Mouse (Mus musculus): ENCODE data around the gene Gm44596. TPM values are rescaled to one million over a fixed set of nuclear protein-coding genes. Genes with fewer than 3 reads are reported as not detected.

Gene Gm44596
- polyA plus RNA-seq, 1 experiment from 2014 or later = not detected

DNA sequence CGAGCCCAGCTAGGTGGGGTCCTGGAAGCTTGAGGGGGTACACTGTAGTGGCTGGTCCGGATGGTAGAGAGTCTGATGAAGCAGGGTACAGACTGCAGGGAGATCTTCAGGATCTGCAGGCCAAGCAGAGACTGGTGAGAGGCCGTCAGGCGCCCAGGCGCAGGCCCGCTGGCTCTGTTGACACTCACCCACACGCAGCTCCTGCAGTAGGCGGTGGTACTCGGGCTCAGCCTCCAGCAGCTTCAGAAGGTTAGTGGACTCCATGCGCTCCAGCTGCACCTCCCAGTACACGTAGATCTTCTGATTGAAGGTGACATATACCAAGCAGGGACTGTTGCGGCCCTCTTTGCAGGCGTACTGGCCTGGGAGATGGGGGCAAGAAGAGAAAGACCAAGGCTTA lies 35.0 kb downstream of the Gm44596 start:
- Histone ChIP-seq H3K4me1 (replicated peaks) (no peaks in the 10 kb centered on the region), H3K9me3 (replicated peaks) (no peaks in the 10 kb centered on the region), H3K9ac (no peak overlapping the region), H3K36me3 (replicated peaks) (peaks cover 64% of the 10 kb centered on the region), H3K27me3 (no peaks in the 10 kb centered on the region), H3K4me2 (no peak overlapping the region), H3K4me3 (replicated peaks) (no peak overlapping the region), H3K27ac (replicated peaks) (no peak overlapping the region)
- no peak for ATAC-seq (ENCODE audit: insufficient read depth)
- WGBS (ENCODE audit: insufficient replicate concordance) = 81% methylated on average over 13 of the region's 13 CpGs

DNA sequence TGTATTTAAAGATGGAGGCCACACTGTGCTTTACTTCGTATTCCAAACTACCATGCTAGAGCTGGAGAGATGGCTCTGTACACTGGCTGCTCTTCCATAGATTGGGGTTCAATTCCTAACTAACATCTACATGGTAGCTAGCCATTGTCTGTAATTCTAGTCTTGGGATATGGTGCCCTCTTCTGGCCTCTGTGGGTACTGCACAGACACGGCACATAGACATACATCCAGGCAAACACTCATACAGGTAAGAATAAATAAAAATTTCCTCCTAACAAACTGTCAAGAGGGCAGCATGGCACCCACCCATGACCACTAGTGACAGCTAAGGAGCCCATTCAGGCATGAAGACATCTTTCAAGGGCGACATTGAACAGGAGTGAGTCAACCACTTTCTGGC lies 35.8 kb downstream of the Gm44596 start:
- Histone ChIP-seq H3K9me3 (replicated peaks) (no peaks in the 10 kb centered on the region), H3K4me1 (replicated peaks) (no peaks in the 10 kb centered on the region), H3K4me2 (no peak overlapping the region), H3K27me3 (no peaks in the 10 kb centered on the region), H3K9ac (no peak overlapping the region), H3K4me3 (replicated peaks) (no peak overlapping the region), H3K27ac (replicated peaks) (no peak overlapping the region), H3K36me3 (replicated peaks) (peaks cover 68% of the 10 kb centered on the region)
- WGBS (ENCODE audit: insufficient replicate concordance) = 11% methylated on average over 3 of the region's 3 CpGs
- no peak for ATAC-seq (ENCODE audit: insufficient read depth)

DNA sequence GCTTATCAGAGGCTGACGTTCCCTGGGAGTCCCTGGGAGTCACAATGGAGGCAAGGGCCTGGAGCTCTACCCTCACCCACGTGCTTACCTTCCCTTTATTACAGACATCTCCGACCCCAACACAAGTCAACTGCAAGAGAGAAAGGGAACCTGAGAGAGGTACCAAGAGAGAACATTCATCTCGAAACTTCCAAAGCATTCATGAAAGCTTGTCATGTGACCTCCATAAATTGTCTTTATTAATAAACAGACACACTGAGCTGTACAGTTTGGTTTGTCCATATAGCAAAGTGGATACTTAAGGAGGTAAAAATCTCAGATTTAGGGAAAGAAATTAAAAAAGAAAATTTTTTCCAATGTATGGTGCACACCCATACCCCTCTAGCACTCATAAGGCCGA lies 40.9 kb downstream of the Gm44596 start:
- 79% methylated on average over 5 of the region's 5 CpGs for WGBS (ENCODE audit: insufficient replicate concordance)
- H3K27ac ChIP-seq (replicated peaks) = no peak overlapping the region
- no peak overlapping the region for H3K4me2 ChIP-seq
- no peak overlapping the region for H3K4me3 ChIP-seq (replicated peaks)
- H3K27me3 ChIP-seq = no peaks in the 10 kb centered on the region
- ATAC-seq (ENCODE audit: insufficient read depth) = no peak
- peaks cover 30% of the 10 kb centered on the region for H3K36me3 ChIP-seq (replicated peaks)
- peaks cover 3% of the 10 kb centered on the region; the same call in 1 of the 2 replicates for H3K4me1 ChIP-seq (replicated peaks)
- H3K9me3 ChIP-seq (replicated peaks) = no peaks in the 10 kb centered on the region
- no peak overlapping the region for H3K9ac ChIP-seq

DNA sequence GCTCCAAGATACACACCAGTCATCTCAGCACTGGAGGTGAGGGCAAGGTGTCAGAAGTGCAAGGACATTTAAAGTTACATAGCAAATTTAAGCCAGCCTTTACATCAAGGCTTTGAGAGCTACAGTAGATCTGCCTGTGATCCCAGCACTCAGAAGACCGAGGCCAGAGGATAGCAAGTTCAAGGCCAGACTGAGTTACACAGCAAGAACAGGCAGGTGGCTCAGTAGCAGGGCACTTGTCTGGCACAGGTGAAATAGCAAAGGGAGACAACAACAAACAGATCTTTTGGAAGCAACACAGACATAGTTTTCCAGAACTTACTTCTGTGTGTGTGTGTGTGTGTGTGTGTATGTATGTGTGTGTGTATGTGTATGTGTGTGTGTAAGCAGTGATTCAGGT lies 42.8 kb downstream of the Gm44596 start:
- ATAC-seq (ENCODE audit: insufficient read depth) = no peak
- WGBS (ENCODE audit: insufficient replicate concordance) = 73% methylated on average over 1 of the region's 1 CpGs

DNA sequence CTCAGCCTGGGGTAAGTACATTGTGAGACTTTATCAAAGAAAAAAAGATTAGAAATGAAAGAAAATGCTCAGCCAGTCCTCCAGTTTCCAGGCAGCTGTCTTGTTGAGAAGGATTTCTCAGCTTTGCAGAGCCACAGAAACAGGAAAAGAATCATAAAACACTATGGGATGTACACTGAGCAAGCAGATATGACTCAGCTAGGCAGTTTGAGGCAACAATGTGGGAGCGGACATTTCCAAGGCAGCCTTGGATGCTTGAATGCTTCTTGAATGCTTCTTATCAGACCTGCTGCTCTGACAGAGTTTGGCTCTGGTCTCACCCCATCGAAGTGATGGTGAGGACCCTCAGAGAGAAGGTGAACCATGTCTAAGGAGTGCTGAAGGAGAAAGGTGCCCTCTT lies 45.7 kb downstream of the Gm44596 start:
- Histone ChIP-seq H3K4me2 (no peak overlapping the region), H3K27ac (replicated peaks) (no peak overlapping the region), H3K9ac (no peak overlapping the region), H3K9me3 (replicated peaks) (no peaks in the 10 kb centered on the region), H3K36me3 (replicated peaks) (no peaks in the 10 kb centered on the region), H3K4me1 (replicated peaks) (peaks cover 22% of the 10 kb centered on the region), H3K27me3 (no peaks in the 10 kb centered on the region), H3K4me3 (replicated peaks) (no peak overlapping the region)
- 51% methylated on average over 2 of the region's 2 CpGs for WGBS (ENCODE audit: insufficient replicate concordance)
- no peak for ATAC-seq (ENCODE audit: insufficient read depth)

More for the DNA sequence above, 42.8 kb downstream of the Gm44596 start:
- Histone ChIP-seq H3K4me3 (replicated peaks) (no peak overlapping the region), H3K9ac (no peak overlapping the region), H3K27ac (replicated peaks) (no peak overlapping the region), H3K4me2 (no peak overlapping the region), H3K27me3 (no peaks in the 10 kb centered on the region), H3K9me3 (replicated peaks) (no peaks in the 10 kb centered on the region), H3K36me3 (replicated peaks) (peaks cover 14% of the 10 kb centered on the region), H3K4me1 (replicated peaks) (peaks cover 4% of the 10 kb centered on the region; the same call in 1 of the 2 replicates)

DNA sequence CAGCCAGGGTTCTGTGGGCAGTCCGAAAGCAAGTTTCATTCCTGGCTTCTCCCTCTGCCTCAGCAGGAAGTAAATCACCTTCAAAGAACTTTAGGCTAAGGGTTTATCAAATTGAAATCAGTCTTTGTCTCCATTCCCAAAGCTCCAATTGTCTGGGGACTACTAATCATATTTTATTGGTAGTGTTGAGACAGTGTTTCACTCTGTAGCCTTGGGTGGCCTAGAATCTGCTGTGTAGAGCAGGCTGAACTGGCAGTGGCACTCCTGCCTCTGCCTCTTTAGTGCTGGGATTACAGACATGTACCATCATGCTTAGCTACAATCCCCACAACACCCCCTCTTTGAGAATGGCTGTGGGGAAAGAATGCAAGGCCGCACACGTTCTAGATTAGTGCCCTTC lies 46.2 kb downstream of the Gm44596 start:
- H3K4me2 ChIP-seq = no peak overlapping the region
- H3K4me1 ChIP-seq (replicated peaks) = peaks cover 22% of the 10 kb centered on the region
- H3K27ac ChIP-seq (replicated peaks) = no peak overlapping the region
- no peak overlapping the region for H3K9ac ChIP-seq
- H3K27me3 ChIP-seq = no peaks in the 10 kb centered on the region
- 78% methylated on average over 3 of the region's 3 CpGs for WGBS (ENCODE audit: insufficient replicate concordance)
- ATAC-seq (ENCODE audit: insufficient read depth) = no peak
- no peak overlapping the region for H3K4me3 ChIP-seq (replicated peaks)
- H3K36me3 ChIP-seq (replicated peaks) = no peaks in the 10 kb centered on the region
- H3K9me3 ChIP-seq (replicated peaks) = no peaks in the 10 kb centered on the region

DNA sequence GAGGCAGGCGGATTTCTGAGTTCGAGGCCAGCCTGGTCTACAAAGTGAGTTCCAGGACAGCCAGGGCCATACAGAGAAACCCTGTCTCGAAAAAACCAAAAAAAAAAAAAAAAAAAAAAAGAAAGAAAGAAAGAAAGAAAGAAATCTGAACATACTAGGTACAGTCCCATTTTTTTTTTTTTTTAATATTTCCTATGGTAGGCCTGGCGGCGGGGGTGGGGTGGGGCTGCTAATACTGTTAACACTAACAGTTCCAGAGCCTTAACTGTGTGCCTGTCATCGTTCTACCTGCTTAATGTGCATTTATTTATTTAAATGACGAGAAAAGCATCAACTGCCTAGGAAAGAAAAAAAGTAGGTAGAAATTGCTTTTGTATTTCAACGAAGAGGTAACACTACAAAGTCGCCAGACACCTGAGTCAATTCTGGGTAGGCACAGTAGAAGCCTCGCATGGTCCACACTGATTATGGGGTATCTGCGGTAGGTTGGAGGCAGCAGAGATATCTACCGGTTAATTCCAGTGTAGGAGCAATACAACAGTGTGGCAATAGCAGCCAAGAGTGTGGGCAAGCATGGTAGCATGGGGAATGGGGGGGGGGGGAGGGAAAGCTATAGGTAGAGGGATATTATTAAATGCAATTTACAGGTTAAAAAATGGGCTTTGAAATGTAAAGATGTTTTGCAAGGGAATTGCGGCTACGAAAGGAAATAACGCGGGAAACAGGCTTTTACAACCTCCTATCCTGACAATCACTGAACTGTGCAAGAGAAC lies 48.4 kb downstream of the Gm44596 start:
- H3K9ac ChIP-seq = peak overlapping the region; percentile 64
- WGBS (ENCODE audit: insufficient replicate concordance) = 21% methylated on average over 15 of the region's 16 CpGs
- peak overlapping the region; percentile 79 for H3K4me2 ChIP-seq
- no peaks in the 10 kb centered on the region for H3K27me3 ChIP-seq
- H3K4me3 ChIP-seq (replicated peaks) = peak overlapping the region; percentile 75
- no peaks in the 10 kb centered on the region for H3K9me3 ChIP-seq (replicated peaks)
- peaks cover 7% of the 10 kb centered on the region for H3K36me3 ChIP-seq (replicated peaks)
- peak overlapping the region; percentile 90 for H3K27ac ChIP-seq (replicated peaks)
- ATAC-seq (ENCODE audit: insufficient read depth) = peak; percentile 71
- peaks cover 22% of the 10 kb centered on the region for H3K4me1 ChIP-seq (replicated peaks)

DNA sequence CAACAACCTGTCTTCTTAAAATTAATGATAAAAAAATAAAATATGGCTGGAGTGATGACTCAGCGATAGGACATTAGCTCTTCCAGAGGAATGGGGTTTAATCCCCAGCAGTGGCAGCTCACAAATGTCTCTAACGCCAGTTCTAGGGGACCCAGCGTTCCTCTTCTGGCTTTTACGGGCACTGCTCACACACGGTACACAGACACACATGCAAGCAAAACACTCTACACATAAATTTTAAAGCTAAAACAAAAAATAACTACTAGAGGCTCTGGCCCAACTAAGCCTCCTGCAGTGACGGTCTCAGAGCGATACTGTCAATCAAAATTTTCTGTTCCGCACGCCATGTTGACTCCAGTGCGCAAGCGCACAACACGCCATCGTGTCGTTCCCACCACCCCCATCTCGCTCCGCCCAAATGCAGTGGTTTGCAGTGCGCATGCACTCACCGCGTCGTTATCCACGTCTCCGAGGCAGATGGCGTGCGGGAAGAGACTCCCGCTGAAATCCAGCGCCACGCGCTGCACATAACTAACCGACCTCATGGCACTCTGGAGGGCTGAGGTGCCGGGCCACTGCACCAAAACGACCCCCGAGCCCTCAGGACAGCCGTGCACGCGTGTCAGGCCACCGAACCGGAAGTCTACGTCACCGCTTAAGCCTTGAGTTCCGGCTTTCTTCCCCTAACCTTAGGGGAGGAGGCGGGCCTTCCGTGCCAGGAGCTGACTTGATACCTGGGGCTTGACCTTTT lies 49.1 kb downstream of the Gm44596 start, which contains the start of gene Itfg2:
TSS of gene Itfg2 (minus strand) at position 663 of the 751 bp plus-strand sequence.
- WGBS (ENCODE audit: insufficient replicate concordance) = under 1% methylated on average over 42 of the region's 42 CpGs
- Histone ChIP-seq H3K27ac (replicated peaks) (peak within 1 kb of the TSS; percentile 90), H3K4me1 (replicated peaks) (peaks cover 28% of the 10 kb centered on the region), H3K36me3 (replicated peaks) (peaks cover 14% of the 10 kb centered on the region), H3K4me2 (peak within 1 kb of the TSS; percentile 79), H3K4me3 (replicated peaks) (peak within 1 kb of the TSS; percentile 75), H3K9ac (peak within 1 kb of the TSS; percentile 64), H3K9me3 (replicated peaks) (no peaks in the 10 kb centered on the region), H3K27me3 (no peaks in the 10 kb centered on the region)
- peak; percentile 94 for ATAC-seq (ENCODE audit: insufficient read depth)

DNA sequence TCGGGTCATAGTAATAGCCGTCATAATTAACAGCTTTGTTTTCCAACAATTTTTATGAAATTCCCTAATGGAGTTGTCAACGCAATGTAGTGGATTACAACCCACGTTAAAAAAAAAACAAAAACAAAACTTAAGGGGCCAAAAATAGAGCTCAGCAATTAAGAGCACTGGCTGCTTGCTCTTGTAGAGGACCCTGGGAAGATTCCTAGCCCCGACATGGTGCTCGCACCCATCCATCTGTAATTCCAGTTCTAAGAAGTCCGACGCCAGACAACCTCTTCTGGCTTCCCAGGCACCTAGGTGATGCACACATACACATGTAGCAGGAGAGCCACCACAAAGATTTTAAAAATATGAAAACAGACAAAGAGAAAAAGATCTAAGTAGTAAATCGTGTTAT lies 49.7 kb downstream of the Gm44596 start:
- H3K27ac ChIP-seq (replicated peaks) = peak overlapping the region; percentile 90

DNA sequence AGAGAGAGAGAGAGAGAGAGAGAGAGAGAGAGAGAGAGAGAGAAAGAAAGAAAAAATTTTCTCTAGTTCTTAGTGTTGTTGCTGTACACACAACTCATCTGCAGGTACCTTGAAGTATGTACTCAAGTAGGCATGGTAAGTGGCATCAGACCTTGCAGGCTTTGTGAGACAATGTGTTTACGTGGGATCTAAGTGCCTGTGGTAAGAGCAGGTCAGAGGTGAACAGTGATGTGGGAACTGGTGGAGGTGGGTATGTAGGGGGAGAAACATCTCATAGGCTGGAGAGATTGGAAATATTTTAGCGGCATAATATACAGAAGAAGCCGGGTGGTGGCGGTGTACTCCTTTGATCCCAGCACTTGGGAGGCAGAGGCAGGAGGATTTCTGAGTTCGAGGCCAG lies 52.3 kb downstream of the Gm44596 start:
- WGBS (ENCODE audit: insufficient replicate concordance) = 79% methylated on average over 5 of the region's 5 CpGs

More for the DNA sequence above, 49.7 kb downstream of the Gm44596 start:
- Histone ChIP-seq H3K9ac (peak overlapping the region; percentile 63; the same call in 1 of the 2 replicates), H3K27me3 (no peaks in the 10 kb centered on the region), H3K36me3 (replicated peaks) (peaks cover 20% of the 10 kb centered on the region), H3K4me2 (peak overlapping the region; percentile 79), H3K9me3 (replicated peaks) (no peaks in the 10 kb centered on the region), H3K4me3 (replicated peaks) (peak overlapping the region; percentile 75), H3K4me1 (replicated peaks) (peaks cover 34% of the 10 kb centered on the region)
- WGBS (ENCODE audit: insufficient replicate concordance) = 18% methylated on average over 9 of the region's 9 CpGs
- no peak for ATAC-seq (ENCODE audit: insufficient read depth)

DNA sequence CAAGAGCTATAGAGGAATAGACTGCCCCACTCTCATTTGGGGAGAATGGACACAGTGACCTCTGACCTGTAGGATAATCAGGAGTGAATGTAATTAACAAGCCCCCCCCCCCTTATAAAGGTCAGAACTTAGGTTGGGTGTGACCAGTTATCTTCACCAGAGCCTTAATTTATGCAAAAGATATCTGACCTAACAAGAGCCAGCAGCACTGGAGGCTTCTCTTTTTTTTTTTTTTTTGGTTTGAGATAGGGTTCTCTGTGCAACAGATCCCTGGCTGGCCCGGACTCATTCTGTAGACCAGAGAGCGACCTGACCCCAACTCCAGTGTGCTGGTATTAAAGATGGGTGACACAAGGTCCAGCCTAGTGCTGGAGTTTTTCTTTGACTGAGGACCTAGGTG lies 54.0 kb downstream of the Gm44596 start:
- Histone ChIP-seq H3K4me1 (replicated peaks) (peaks cover 23% of the 10 kb centered on the region), H3K4me2 (no peak overlapping the region), H3K9me3 (replicated peaks) (no peaks in the 10 kb centered on the region), H3K4me3 (replicated peaks) (no peak overlapping the region), H3K9ac (no peak overlapping the region), H3K27ac (replicated peaks) (0 out of 2 replicates have a peak overlapping the region, but pooled peaks have one; percentile 3), H3K27me3 (no peaks in the 10 kb centered on the region), H3K36me3 (replicated peaks) (peaks cover 62% of the 10 kb centered on the region)
- 47% methylated on average over 2 of the region's 2 CpGs for WGBS (ENCODE audit: insufficient replicate concordance)
- no peak for ATAC-seq (ENCODE audit: insufficient read depth)

More for the DNA sequence above, 52.3 kb downstream of the Gm44596 start:
- Histone ChIP-seq H3K9me3 (replicated peaks) (no peaks in the 10 kb centered on the region), H3K4me2 (no peak overlapping the region), H3K27ac (replicated peaks) (no peak overlapping the region), H3K27me3 (no peaks in the 10 kb centered on the region), H3K4me3 (replicated peaks) (no peak overlapping the region), H3K4me1 (replicated peaks) (peaks cover 32% of the 10 kb centered on the region), H3K36me3 (replicated peaks) (peaks cover 45% of the 10 kb centered on the region), H3K9ac (no peak overlapping the region)
- ATAC-seq (ENCODE audit: insufficient read depth) = no peak
